Mouse (Mus musculus): Measurements from ENCODE around the gene Klk1b21. TPM values are rescaled to one million over a fixed set of nuclear protein-coding genes. Genes with fewer than 3 reads are reported as not detected.
"Not testable (repeated sequence)": the region's sequence is repeated elsewhere in the genome, so short reads cannot be mapped to it uniquely, and the experiment has no call there.

Gene Klk1b21
- total RNA-seq (2021), result not detected

- DNase-seq; intact Hi-C loops (cut with DNase I): not testable (repeated sequence)
Observed at GRCm38 (mm10) chr7:44102028-44102427, at the start of gene Klk1b21. Klk1b21 (plus strand) TSS chr7:44102328.

GRCm38 (mm10) chr7:44072117-44072516 lies 30.0 kb upstream of the Klk1b21 start:
- DNase-seq, result no peak
- intact Hi-C loops (cut with DNase I), result no loop called here

- intact Hi-C loops (cut with DNase I), result no loop called here
- no peak for DNase-seq
Observed at GRCm38 (mm10) chr7:44077703-44078102, 24.4 kb upstream of the Klk1b21 start.

- intact Hi-C loops (cut with DNase I), result no loop called here
- no peak for DNase-seq
Observed at GRCm38 (mm10) chr7:44096111-44096510, 6.0 kb upstream of the Klk1b21 start.

- no peak for DNase-seq
Observed at GRCm38 (mm10) chr7:44112373-44112772, 10.2 kb downstream of the Klk1b21 start, which contains the start of gene Klk1b22. Klk1b22 (plus strand) TSS chr7:44112673.

GRCm38 (mm10) chr7:44123445-44123844 lies 21.3 kb downstream of the Klk1b21 start:
- intact Hi-C loops (cut with DNase I), result no loop called here

More at GRCm38 (mm10) chr7:44112373-44112772, 10.2 kb downstream of the Klk1b21 start, which contains the start of gene Klk1b22:
- intact Hi-C loops (cut with DNase I), result no loop called here

GRCm38 (mm10) chr7:44136467-44136866 lies 34.3 kb downstream of the Klk1b21 start, which contains the start of gene Klk1b16:
Klk1b16 (plus strand) TSS chr7:44136767.
- no peak for DNase-seq
- intact Hi-C loops (cut with DNase I), result no loop called here

More at GRCm38 (mm10) chr7:44123445-44123844, 21.3 kb downstream of the Klk1b21 start:
- no peak for DNase-seq

Other genes with a start within 250 kb of the Klk1b21 start
- not detected for gene Klk4, start 221.2 kb upstream of the Klk1b21 start, total RNA-seq (2021)
- not detected for gene Klk15, start 168.6 kb upstream of the Klk1b21 start, total RNA-seq (2021)
- not detected for gene Klk1b8, start 151.7 kb upstream of the Klk1b21 start, total RNA-seq (2021)
- gene Klk1b1, start 135.6 kb upstream of the Klk1b21 start, total RNA-seq (2021), result not detected
- gene Klk1b9, start 126.3 kb upstream of the Klk1b21 start, total RNA-seq (2021), result not detected
- not detected for gene Klk1b11, start 106.5 kb upstream of the Klk1b21 start, total RNA-seq (2021)
- not detected for gene Klk1b26, start 90.2 kb upstream of the Klk1b21 start, total RNA-seq (2021)
- gene Klk1b27, start 50.0 kb upstream of the Klk1b21 start, total RNA-seq (2021), result not detected
- not detected for gene Klk1b22, start 10.3 kb downstream of the Klk1b21 start, total RNA-seq (2021)
- gene Klk1b16, start 34.4 kb downstream of the Klk1b21 start, total RNA-seq (2021), result not detected
- not detected for gene Klk1b24, start 85.9 kb downstream of the Klk1b21 start, total RNA-seq (2021)
- not detected for gene Klk1b3, start 95.9 kb downstream of the Klk1b21 start, total RNA-seq (2021)
- gene Klk1b4, start 105.1 kb downstream of the Klk1b21 start, total RNA-seq (2021), result not detected
- gene Klk1b5, start 113.6 kb downstream of the Klk1b21 start, total RNA-seq (2021), result not detected
- gene Klk1, start 123.0 kb downstream of the Klk1b21 start, total RNA-seq (2021), result not detected
- not detected for gene Gm36864, start 133.8 kb downstream of the Klk1b21 start, total RNA-seq (2021)
- under 1 TPM; 0.47 to 0.53 TPM for gene 1700028J19Rik, start 144.4 kb downstream of the Klk1b21 start, total RNA-seq (2021)
- gene 2410002F23Rik, start 144.4 kb downstream of the Klk1b21 start, total RNA-seq (2021), result 10 to 100 TPM; 34.9 to 42.1 TPM
- gene Acp4, start 155.1 kb downstream of the Klk1b21 start, total RNA-seq (2021), result not detected
- not detected for gene Gm15517, start 159.1 kb downstream of the Klk1b21 start, total RNA-seq (2021)
- gene Clec11a, start 204.6 kb downstream of the Klk1b21 start, total RNA-seq (2021), result 1 to 10 TPM; 1.1 TPM
- gene Shank1, start 207.9 kb downstream of the Klk1b21 start, total RNA-seq (2021), result 1 to 10 TPM; 1.4 TPM

Measured in heart, postnatal 10 days (tissue).